Mouse (Mus musculus) kidney, embryonic 15.5 days (tissue): ENCODE data around the gene Rapgef5. TPM values are rescaled to one million over a fixed set of nuclear protein-coding genes. Genes with fewer than 3 reads are reported as not detected.

ENCODE experiments used
- ATAC-seq: fragments of 200-750 bp; cut with Nextera tagmentation; replicated peaks from 2 replicates; pipeline ENCODE4 v1.8.0; 2017; ENCODE audit warnings: moderate TSS enrichment; ENCODE audit not compliant: low FRiP score
- H3K27ac ChIP-seq: fragments of 300-500 bp; sonication (generic); 2 replicates; pipeline ENCODE4 v1.5.1; 2015; ENCODE audit warnings: mild to moderate bottlenecking, inconsistent platforms
- H3K27me3 ChIP-seq: fragments of 300-500 bp; sonication (generic); 2 replicates; pipeline ENCODE4 v1.6.1; 2015; ENCODE audit warnings: inconsistent platforms
- H3K36me3 ChIP-seq: fragments of 300-500 bp; sonication (generic); 2 replicates; pipeline ENCODE4 v1.6.1; 2015; ENCODE audit warnings: inconsistent platforms
- H3K4me1 ChIP-seq: fragments of 300-500 bp; sonication (generic); 2 replicates; pipeline ENCODE4 v1.6.1; 2015; ENCODE audit warnings: inconsistent platforms
- H3K4me2 ChIP-seq: fragments of 300-500 bp; sonication (generic); 2 replicates; pipeline ENCODE4 v1.6.1; 2015; ENCODE audit warnings: moderate library complexity, mild to moderate bottlenecking, inconsistent platforms
- H3K4me3 ChIP-seq: fragments of 300-500 bp; sonication (generic); replicated peaks from 2 replicates; pipeline ENCODE4 v1.5.1; 2015; ENCODE audit warnings: mild to moderate bottlenecking, inconsistent platforms
- H3K9ac ChIP-seq: fragments of 300-500 bp; sonication (generic); 2 replicates; pipeline ENCODE4 v1.6.1; 2015; ENCODE audit warnings: mild to moderate bottlenecking, inconsistent platforms
- H3K9me3 ChIP-seq: fragments of 300-500 bp; sonication (generic); replicated peaks from 2 replicates; pipeline ENCODE4 v1.6.1; 2016; ENCODE audit warnings: inconsistent platforms
- WGBS: fragments of 180-500 bp; shearing (Covaris S2); methylation state at CpG from one replicate; pipeline ENCODE4 v1.1.7; 2015; ENCODE audit warnings: mixed read lengths; 5-methylcytosine and 5-hydroxymethylcytosine counted together
- polyA plus RNA-seq: library from polyadenylated mRNA; unstranded; fragments of >200 nt; fragmentation: Nextera tagmentation; extraction: Ambion mirVana; gene quantifications from 2 replicates; pipeline ENCODE4 v1.2.1, GENCODE M21; 2015

The Rapgef5 gene
- polyA plus RNA-seq, 1 experiment from 2014 or later = 14.2 TPM

- Histone ChIP-seq H3K4me3 (no peak overlapping the region), H3K9ac (no peak overlapping the region), H3K27ac (no peak overlapping the region), H3K4me1 (no peaks in the 10 kb centered on the region), H3K4me2 (no peak overlapping the region), H3K27me3 (no peaks in the 10 kb centered on the region), H3K36me3 (peaks cover 3% of the 10 kb centered on the region; the same call in 1 of the 2 replicates), H3K9me3 (no peaks in the 10 kb centered on the region)
- no peak for ATAC-seq
- WGBS = 88% methylated on average over 2 of the region's 2 CpGs
Measured at GRCm38 (mm10) chr12:117585390-117585789, 69.1 kb downstream of the Rapgef5 start.

DNA sequence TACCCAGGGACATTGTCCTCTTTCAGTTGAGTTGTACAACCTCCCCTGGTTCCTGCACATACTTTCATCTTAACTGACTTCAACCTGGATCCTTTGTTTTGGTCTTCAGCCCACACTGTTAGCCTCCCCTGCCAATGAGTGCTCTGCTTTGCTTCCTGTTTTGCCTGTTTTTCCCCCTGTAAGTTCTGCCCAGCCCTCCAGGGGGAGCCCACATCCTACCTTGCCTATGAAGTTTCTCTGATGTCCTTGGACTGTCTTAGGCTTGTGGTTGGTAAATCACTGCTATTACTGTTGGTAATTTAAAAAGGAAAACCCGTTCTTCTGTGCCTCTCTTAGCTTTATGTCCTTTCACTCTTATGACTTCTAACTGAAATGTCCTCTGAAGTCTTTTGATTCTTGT lies 69.8 kb downstream of the Rapgef5 start:
- H3K9ac ChIP-seq = no peak overlapping the region
- peaks cover 3% of the 10 kb centered on the region; the same call in 1 of the 2 replicates for H3K36me3 ChIP-seq
- WGBS = 20% methylated on average over 1 of the region's 1 CpGs
- H3K4me2 ChIP-seq = no peak overlapping the region
- H3K4me3 ChIP-seq = no peak overlapping the region
- H3K9me3 ChIP-seq = no peaks in the 10 kb centered on the region
- peak; percentile 49; the same call in 1 of the 2 replicates for ATAC-seq
- H3K27ac ChIP-seq = no peak overlapping the region
- no peaks in the 10 kb centered on the region for H3K27me3 ChIP-seq
- H3K4me1 ChIP-seq = no peaks in the 10 kb centered on the region

GRCm38 (mm10) chr12:117589186-117589585 lies 72.9 kb downstream of the Rapgef5 start:
- no peak overlapping the region for H3K9ac ChIP-seq

DNA sequence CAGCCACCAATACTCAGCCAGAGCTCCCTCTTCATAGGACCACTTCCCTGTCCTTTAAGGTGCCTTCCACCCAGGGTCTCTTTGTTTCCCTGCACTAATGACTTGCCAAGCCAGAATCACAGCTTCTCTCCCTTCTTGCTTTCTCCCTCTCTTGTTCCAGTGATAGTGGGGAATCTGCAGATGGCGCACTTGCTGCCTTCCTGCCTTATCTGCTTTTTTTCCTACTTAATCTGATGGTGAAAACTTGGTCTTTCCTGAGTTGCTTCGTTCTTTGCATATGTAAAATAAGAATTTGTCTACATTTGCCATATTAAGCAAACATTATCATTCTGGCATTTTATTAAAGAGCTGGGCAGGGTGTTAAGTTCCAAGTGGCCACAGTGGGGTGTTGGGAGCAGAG lies 75.7 kb downstream of the Rapgef5 start:
- H3K27me3 ChIP-seq = no peaks in the 10 kb centered on the region
- no peak overlapping the region for H3K27ac ChIP-seq
- no peaks in the 10 kb centered on the region for H3K9me3 ChIP-seq
- 37% methylated on average over 2 of the region's 2 CpGs for WGBS
- no peak for ATAC-seq
- peaks cover 3% of the 10 kb centered on the region for H3K36me3 ChIP-seq
- H3K4me1 ChIP-seq = peaks cover 11% of the 10 kb centered on the region
- no peak overlapping the region for H3K4me2 ChIP-seq
- H3K4me3 ChIP-seq = no peak overlapping the region
- no peak overlapping the region for H3K9ac ChIP-seq

More at GRCm38 (mm10) chr12:117589186-117589585, 72.9 kb downstream of the Rapgef5 start:
- WGBS = 63% methylated on average over 2 of the region's 2 CpGs
- no peak overlapping the region for H3K27ac ChIP-seq
- no peak for ATAC-seq
- peaks cover 11% of the 10 kb centered on the region for H3K4me1 ChIP-seq
- no peak overlapping the region for H3K4me2 ChIP-seq
- no peaks in the 10 kb centered on the region for H3K9me3 ChIP-seq
- no peaks in the 10 kb centered on the region for H3K27me3 ChIP-seq
- H3K36me3 ChIP-seq = peaks cover under 1% of the 10 kb centered on the region; the same call in 1 of the 2 replicates
- no peak overlapping the region for H3K4me3 ChIP-seq

GRCm38 (mm10) chr12:117592583-117592982 lies 76.3 kb downstream of the Rapgef5 start:
- no peak overlapping the region for H3K9ac ChIP-seq
- H3K4me3 ChIP-seq = no peak overlapping the region
- no peak overlapping the region for H3K27ac ChIP-seq
- peaks cover 6% of the 10 kb centered on the region for H3K36me3 ChIP-seq
- no peak overlapping the region for H3K4me2 ChIP-seq
- H3K27me3 ChIP-seq = no peaks in the 10 kb centered on the region
- H3K9me3 ChIP-seq = no peaks in the 10 kb centered on the region
- peaks cover 11% of the 10 kb centered on the region for H3K4me1 ChIP-seq
- ATAC-seq = peak; percentile 55; the same call in 1 of the 2 replicates
- 24% methylated on average over 3 of the region's 3 CpGs for WGBS

GRCm38 (mm10) chr12:117595179-117595578 lies 78.9 kb downstream of the Rapgef5 start:
- H3K4me3 ChIP-seq = no peak overlapping the region
- no peak overlapping the region for H3K9ac ChIP-seq
- H3K4me1 ChIP-seq = peaks cover 11% of the 10 kb centered on the region
- H3K36me3 ChIP-seq = peaks cover 6% of the 10 kb centered on the region
- no peak for ATAC-seq
- no peak overlapping the region for H3K4me2 ChIP-seq
- H3K27ac ChIP-seq = no peak overlapping the region
- no peaks in the 10 kb centered on the region for H3K9me3 ChIP-seq
- 78% methylated on average over 9 of the region's 9 CpGs for WGBS
- H3K27me3 ChIP-seq = no peaks in the 10 kb centered on the region

DNA sequence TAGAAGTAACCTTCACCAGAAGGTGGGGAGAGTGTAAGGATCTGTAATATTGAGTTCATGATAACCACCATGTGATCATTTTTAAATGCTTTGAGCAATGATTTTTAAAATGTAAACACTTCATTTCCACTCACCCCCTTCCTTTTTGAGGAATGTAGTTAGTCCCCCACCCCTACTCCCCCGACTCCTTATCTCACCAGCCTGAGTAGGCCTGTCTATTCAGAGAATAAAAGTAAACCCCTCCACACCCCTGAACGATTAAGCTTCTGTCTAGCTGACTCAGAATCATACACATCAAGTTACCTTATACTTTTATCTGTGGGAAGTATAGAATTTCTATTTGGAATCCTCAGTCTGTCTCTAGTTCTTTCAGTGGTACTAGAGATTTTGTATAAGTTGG lies 81.9 kb downstream of the Rapgef5 start:
- Histone ChIP-seq H3K27me3 (no peaks in the 10 kb centered on the region), H3K4me3 (no peak overlapping the region), H3K36me3 (peaks cover 6% of the 10 kb centered on the region), H3K9ac (no peak overlapping the region), H3K9me3 (no peaks in the 10 kb centered on the region), H3K4me1 (no peaks in the 10 kb centered on the region), H3K4me2 (no peak overlapping the region), H3K27ac (no peak overlapping the region)
- no peak for ATAC-seq
- WGBS = 56% methylated on average over 2 of the region's 2 CpGs

DNA sequence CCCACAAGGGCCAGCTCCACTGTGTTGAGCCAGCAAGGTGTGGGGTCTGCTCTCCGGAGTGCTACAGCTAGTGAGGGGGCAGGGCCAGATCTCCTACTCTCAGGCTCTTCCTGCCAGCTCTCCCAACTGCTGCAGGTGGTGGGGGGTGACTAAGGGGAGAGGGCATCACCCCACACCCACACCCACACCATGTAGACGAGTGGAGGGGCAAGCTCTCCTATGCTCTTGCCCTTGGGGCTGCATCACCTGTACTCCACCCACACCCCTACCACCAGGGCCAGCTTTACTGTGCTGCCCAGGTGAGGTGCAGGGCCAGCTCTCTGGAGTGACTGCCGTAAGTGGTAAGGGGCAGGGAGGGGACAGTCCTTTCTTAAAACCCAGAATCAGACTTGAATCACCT lies 89.7 kb downstream of the Rapgef5 start:
- Histone ChIP-seq H3K27me3 (no peaks in the 10 kb centered on the region), H3K9ac (no peak overlapping the region), H3K9me3 (no peaks in the 10 kb centered on the region), H3K36me3 (no peaks in the 10 kb centered on the region), H3K4me3 (no peak overlapping the region), H3K4me1 (no peaks in the 10 kb centered on the region; the same call in 1 of the 2 replicates), H3K27ac (no peak overlapping the region), H3K4me2 (no peak overlapping the region)
- ATAC-seq = peak; percentile 33; the same call in 1 of the 2 replicates
- WGBS = 68% methylated on average over 3 of the region's 3 CpGs

GRCm38 (mm10) chr12:117612715-117613114 lies 96.4 kb downstream of the Rapgef5 start:
- no peak for ATAC-seq
- H3K4me2 ChIP-seq = no peak overlapping the region
- H3K36me3 ChIP-seq = no peaks in the 10 kb centered on the region
- no peak overlapping the region for H3K4me3 ChIP-seq
- H3K4me1 ChIP-seq = no peaks in the 10 kb centered on the region
- H3K27ac ChIP-seq = no peak overlapping the region
- no peak overlapping the region for H3K9ac ChIP-seq
- H3K27me3 ChIP-seq = no peaks in the 10 kb centered on the region
- no peaks in the 10 kb centered on the region for H3K9me3 ChIP-seq
- WGBS = 83% methylated on average over 3 of the region's 3 CpGs

- WGBS = 65% methylated on average over 4 of the region's 4 CpGs
Measured at GRCm38 (mm10) chr12:117619523-117620023, 103.3 kb downstream of the Rapgef5 start.

DNA sequence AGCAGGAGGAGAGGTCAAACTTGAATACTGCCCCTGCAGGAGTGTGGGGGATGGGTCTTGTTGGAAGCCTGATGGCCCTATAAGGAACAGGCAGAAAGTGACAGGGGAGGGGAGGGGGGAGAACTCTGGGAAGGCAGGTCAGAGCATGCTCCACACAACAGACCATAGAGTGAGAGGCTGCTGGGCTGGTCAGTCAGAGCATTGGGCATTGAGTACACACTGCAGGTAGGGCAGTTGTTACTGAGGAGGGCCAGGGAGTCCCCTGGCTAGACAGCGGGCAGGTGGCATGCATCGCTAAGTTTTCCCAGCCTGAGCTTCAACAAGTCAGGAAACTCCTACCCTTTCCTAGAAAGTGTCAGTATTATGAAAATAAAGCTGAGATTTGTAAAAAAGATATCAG lies 106.7 kb downstream of the Rapgef5 start:
- WGBS = 64% methylated on average over 2 of the region's 2 CpGs
- no peak overlapping the region for H3K4me3 ChIP-seq
- ATAC-seq = peak; percentile 58; the same call in 1 of the 2 replicates
- no peak overlapping the region for H3K9ac ChIP-seq
- no peaks in the 10 kb centered on the region for H3K36me3 ChIP-seq
- no peak overlapping the region for H3K27ac ChIP-seq
- no peaks in the 10 kb centered on the region for H3K9me3 ChIP-seq
- 0 out of 2 replicates have a peak, but pooled peaks cover 13% of the 10 kb centered on the region for H3K4me1 ChIP-seq
- no peak overlapping the region for H3K4me2 ChIP-seq
- H3K27me3 ChIP-seq = no peaks in the 10 kb centered on the region

More at GRCm38 (mm10) chr12:117619523-117620023, 103.3 kb downstream of the Rapgef5 start:
- ATAC-seq = no peak
- no peak overlapping the region for H3K4me3 ChIP-seq
- H3K4me1 ChIP-seq = 0 out of 2 replicates have a peak, but pooled peaks cover 8% of the 10 kb centered on the region
- no peak overlapping the region for H3K27ac ChIP-seq
- no peaks in the 10 kb centered on the region for H3K9me3 ChIP-seq
- H3K4me2 ChIP-seq = no peak overlapping the region
- H3K9ac ChIP-seq = no peak overlapping the region
- no peaks in the 10 kb centered on the region for H3K27me3 ChIP-seq
- no peaks in the 10 kb centered on the region for H3K36me3 ChIP-seq

DNA sequence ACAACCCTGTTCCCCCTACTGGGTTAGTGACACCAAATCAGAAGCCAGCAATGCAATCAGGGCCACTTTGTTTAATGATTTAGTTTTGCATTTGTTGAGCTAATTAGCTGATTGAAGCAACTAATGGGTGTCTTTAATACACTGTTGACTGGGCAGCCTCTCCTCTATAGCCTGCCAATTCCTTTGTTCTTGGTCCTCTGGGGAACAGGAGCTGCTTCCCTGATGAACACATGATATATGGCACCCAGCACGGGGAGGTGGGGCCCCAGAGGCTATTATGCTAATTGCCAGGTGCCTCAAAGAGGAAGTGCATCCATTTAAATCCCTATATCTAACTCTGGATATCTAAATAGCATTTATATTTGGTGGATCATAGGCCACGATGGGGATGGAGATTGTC lies 111.0 kb downstream of the Rapgef5 start:
- H3K27ac ChIP-seq = no peak overlapping the region
- no peak overlapping the region for H3K9ac ChIP-seq
- no peak overlapping the region for H3K4me3 ChIP-seq
- 0 out of 2 replicates have a peak, but pooled peaks cover 9% of the 10 kb centered on the region for H3K4me1 ChIP-seq
- peak; percentile 49; the same call in 1 of the 2 replicates for ATAC-seq
- no peaks in the 10 kb centered on the region for H3K27me3 ChIP-seq
- no peak overlapping the region for H3K4me2 ChIP-seq
- no peaks in the 10 kb centered on the region for H3K36me3 ChIP-seq
- no peaks in the 10 kb centered on the region for H3K9me3 ChIP-seq
- 21% methylated on average over 2 of the region's 2 CpGs for WGBS
